Mouse (Mus musculus) ES-E14 (cell line): ENCODE data around the gene Naa38. TPM values are rescaled to one million over a fixed set of nuclear protein-coding genes. Genes with fewer than 3 reads are reported as not detected.
"Not testable (repeated sequence)": the region's sequence is repeated elsewhere in the genome, so short reads cannot be mapped to it uniquely, and the experiment has no call there.

Source experiments
- DNase-seq: peaks from one replicate; pipeline ENCODE4 v3.0.0-alpha.2; 2013; ENCODE audit warnings: low read depth, low spot score
- H3K27ac ChIP-seq: 2 replicates; pipeline ENCODE4 v1.5.1; 2012; ENCODE audit warnings: low read depth, mild to moderate bottlenecking, low read length, moderate library complexity, mixed read lengths; ENCODE audit not compliant: poor library complexity, insufficient read depth, severe bottlenecking
- H3K36me3 ChIP-seq: 2 replicates; pipeline ENCODE4 v1.6.1; 2012; ENCODE audit warnings: mild to moderate bottlenecking, low read length, moderate library complexity, mixed read lengths; ENCODE audit not compliant: control insufficient read depth, poor library complexity, insufficient read depth, severe bottlenecking
- H3K4me1 ChIP-seq, 2 experiments: fragments of 150-350 bp in 1 of 2; sonication (generic) in 1 of 2; 2 replicates each; pipeline ENCODE4 v1.6.1; 2012; ENCODE audit warnings: low read length in 2 of 2, mild to moderate bottlenecking in 1 of 2, mixed read lengths in 1 of 2; ENCODE audit not compliant: control insufficient read depth in 2 of 2, insufficient read depth in 2 of 2, poor library complexity in 1 of 2
- H3K4me3 ChIP-seq, 2 experiments: fragments of 150-350 bp in 1 of 2; sonication (generic) in 1 of 2; 2 replicates each; pipeline ENCODE4 v1.5.1; 2012; ENCODE audit warnings: low read length in 2 of 2, low read depth in 1 of 2, mild to moderate bottlenecking in 1 of 2, mixed read lengths in 1 of 2; ENCODE audit not compliant: insufficient read depth in 1 of 2, poor library complexity in 1 of 2, severe bottlenecking in 1 of 2
- H3K9ac ChIP-seq: 2 replicates; pipeline ENCODE4 v1.6.1; 2012; ENCODE audit warnings: low read depth, mild to moderate bottlenecking, low read length, mixed read lengths; ENCODE audit not compliant: poor library complexity, insufficient read depth, severe bottlenecking
- H3K9me3 ChIP-seq: fragments of 150-350 bp; sonication (generic); 2 replicates; pipeline ENCODE4 v1.6.1; 2012; ENCODE audit warnings: low read depth, mild to moderate bottlenecking, low read length; ENCODE audit not compliant: control insufficient read depth, insufficient read depth
- CHD2 ChIP-seq: IDR thresholded peaks from 2 replicates; pipeline ENCODE4 v1.6.1; 2014; ENCODE audit warnings: mild to moderate bottlenecking, low read depth, low read length, inconsistent platforms
- HCFC1 ChIP-seq: IDR thresholded peaks from 2 replicates; pipeline ENCODE4 v1.6.1; 2012; ENCODE audit warnings: low read length, inconsistent platforms, borderline replicate concordance; ENCODE audit not compliant: insufficient read depth
- MAFK ChIP-seq: IDR thresholded peaks from 2 replicates; pipeline ENCODE4 v1.6.1; 2014; ENCODE audit warnings: mild to moderate bottlenecking, low read depth, low read length, inconsistent platforms; ENCODE audit not compliant: insufficient read depth
- ZC3H11A ChIP-seq: IDR thresholded peaks from 2 replicates; pipeline ENCODE4 v1.6.1; 2012; ENCODE audit warnings: low read depth, mild to moderate bottlenecking, inconsistent platforms, low read length, borderline replicate concordance
- ZNF384 ChIP-seq: IDR thresholded peaks from 2 replicates; pipeline ENCODE4 v1.6.1; 2012; ENCODE audit warnings: low read depth, low read length, inconsistent platforms
- in situ Hi-C, 2 experiments: fragments of 600-800 bp; cut with MboI; formaldehyde crosslinking; loops; one replicate each; pipeline ENCODE4 v1.15.1; 2025; ENCODE audit warnings: low sequenced_read_pairs in 2 of 2, inconsistent platforms in 1 of 2; ENCODE audit not compliant: unreplicated experiment in 2 of 2
- total RNA-seq: library from RNA; depleted of rRNA; stranded (reverse); fragments of 300-350 nt; gene quantifications from 2 replicates; pipeline ENCODE4 v1.2.3, GENCODE M21; 2012; rRNA removed

Naa38 gene
- 191 and 202 TPM in 2 replicates for total RNA-seq

DNA sequence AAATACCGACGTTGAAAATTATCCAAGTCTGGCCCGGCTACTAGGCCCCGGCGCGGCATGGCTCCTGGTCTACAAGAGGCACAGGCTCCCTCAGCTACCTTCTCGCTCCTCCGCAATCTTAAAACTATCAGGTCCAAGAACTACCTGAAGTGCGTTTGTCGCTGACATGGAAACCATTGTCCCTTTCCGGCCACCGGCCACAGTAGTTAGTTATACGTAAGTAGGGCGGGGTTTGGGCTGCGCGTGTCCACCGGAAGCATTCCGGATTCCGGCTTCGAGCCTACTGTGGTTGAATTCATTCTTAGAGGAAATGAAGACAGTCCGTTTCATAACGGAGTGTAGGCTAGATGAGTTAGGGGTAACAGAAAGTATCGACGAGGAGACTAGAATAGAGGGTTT lies at the start of gene Naa38, which contains the start of gene Cyb5d1:
Gene Naa38 (plus strand): TSS at position 253 of the 399 bp plus-strand sequence.
Gene Cyb5d1 (minus strand): TSS at position 397 of the 399 bp plus-strand sequence.
- DNase-seq, H3K9me3 ChIP-seq, H3K4me1 ChIP-seq, in situ Hi-C loops, H3K36me3 ChIP-seq: not testable (repeated sequence)
- Histone ChIP-seq H3K4me3 (peak within 1 kb of the TSS; percentile 80 to 91), H3K9ac (peak within 1 kb of the TSS; percentile 97), H3K27ac (peak within 1 kb of the TSS; percentile 89)

DNA sequence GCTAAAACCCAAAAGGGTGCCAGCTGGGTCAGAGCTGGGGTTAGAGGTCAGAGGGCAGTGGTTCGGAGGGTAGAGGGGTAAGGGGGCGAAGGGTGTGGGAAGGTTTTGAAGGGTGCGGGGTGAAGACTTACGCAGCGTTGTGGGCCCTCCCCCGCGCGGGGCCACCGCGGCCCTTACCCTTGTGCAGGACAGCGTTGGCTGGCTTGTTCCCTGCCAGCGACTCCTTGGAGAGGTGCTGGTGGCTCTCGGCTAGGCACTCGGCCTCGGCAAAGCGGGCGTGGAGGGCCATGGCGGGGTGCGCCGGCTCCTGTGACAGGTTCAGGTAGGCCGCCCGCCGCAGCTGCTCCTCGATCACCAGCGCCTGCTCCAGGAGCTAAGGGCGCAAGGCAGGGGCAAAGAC lies 48.8 kb upstream of the Naa38 start:
- Histone ChIP-seq H3K9ac (peak overlapping the region; percentile 24; the same call in 1 of the 2 replicates), H3K9me3 (no peaks in the 10 kb centered on the region), H3K36me3 (no peaks in the 10 kb centered on the region), H3K4me3 (peak overlapping the region; percentile 35 to 58; a peak in 3 of 4 replicates), H3K27ac (no peak overlapping the region), H3K4me1 (no peaks in the 10 kb centered on the region)
- TF ChIP-seq ZC3H11A, result no peak
- no peak for DNase-seq
- in situ Hi-C loops, result no loop called here

DNA sequence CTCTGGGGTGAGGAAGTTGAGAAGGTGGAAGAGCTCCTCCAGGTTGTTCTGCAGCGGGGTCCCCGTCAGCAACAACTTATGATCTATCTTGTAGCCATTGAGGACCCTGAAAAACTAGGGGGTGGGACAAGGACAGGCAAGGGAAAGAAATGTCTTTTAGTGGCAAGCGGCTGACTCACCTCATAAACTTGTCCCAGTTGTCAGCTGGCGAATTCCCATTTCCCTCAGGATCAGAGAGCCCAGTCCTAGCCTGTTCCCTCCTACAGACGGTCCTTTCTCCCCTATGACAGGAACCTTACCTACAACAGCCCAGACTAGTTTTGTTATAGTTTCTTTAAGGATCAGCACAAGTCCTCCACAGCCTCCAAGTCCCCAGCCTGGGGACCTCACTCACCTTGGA lies 38.7 kb upstream of the Naa38 start:
- no peak overlapping the region for H3K9ac ChIP-seq
- no peaks in the 10 kb centered on the region for H3K9me3 ChIP-seq
- H3K4me3 ChIP-seq, result no peak overlapping the region
- no peaks in the 10 kb centered on the region; the same call in 1 of the 2 replicates for H3K36me3 ChIP-seq
- no peak for DNase-seq
- peaks cover 0 to 9% of the 10 kb centered on the region in 2 experiments; a peak in 1 of 4 replicates for H3K4me1 ChIP-seq
- H3K27ac ChIP-seq, result no peak overlapping the region
- in situ Hi-C loops, result no loop called here
- TF ChIP-seq HCFC1 (no peak), ZC3H11A (no peak), CHD2 (no peak), MAFK (no peak), ZNF384 (no peak)

GRCm38 (mm10) chr11:69357690-69358089 lies 37.6 kb upstream of the Naa38 start:
- Histone ChIP-seq H3K36me3 (no peaks in the 10 kb centered on the region; the same call in 1 of the 2 replicates), H3K9me3 (no peaks in the 10 kb centered on the region), H3K9ac (no peak overlapping the region), H3K4me1 (peaks cover 0 to 9% of the 10 kb centered on the region in 2 experiments; a peak in 1 of 4 replicates), H3K4me3 (no peak overlapping the region), H3K27ac (no peak overlapping the region)
- DNase-seq, result no peak
- in situ Hi-C loops, result no loop called here
- TF ChIP-seq CHD2, result no peak
- no peak for TF ChIP-seq ZC3H11A
- TF ChIP-seq ZNF384, result no peak
- no peak for TF ChIP-seq MAFK
- TF ChIP-seq HCFC1, result no peak

DNA sequence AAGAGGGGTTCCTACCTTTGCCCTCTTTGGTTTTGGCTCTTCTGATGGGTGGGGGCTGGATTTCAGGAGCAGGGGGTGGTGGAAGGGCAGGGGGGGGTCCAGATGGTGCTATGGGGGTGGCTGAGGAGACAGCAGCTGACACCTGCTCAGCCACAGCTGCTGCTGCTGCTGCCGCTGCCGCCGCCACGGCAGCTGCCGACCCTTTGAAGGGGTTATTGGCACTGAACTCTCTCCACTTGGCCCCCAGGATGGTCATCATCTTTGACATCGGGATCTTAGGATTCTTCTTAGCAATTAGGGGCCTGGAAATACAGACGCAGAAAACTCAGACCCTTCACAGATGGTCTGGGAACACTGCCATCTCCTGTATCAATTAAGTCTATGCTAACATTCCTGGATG lies 33.3 kb upstream of the Naa38 start:
- in situ Hi-C loops, result no loop called here
- TF ChIP-seq MAFK, result no peak
- TF ChIP-seq ZNF384, result no peak
- no peak for TF ChIP-seq CHD2
- no peak for TF ChIP-seq ZC3H11A
- TF ChIP-seq HCFC1, result no peak
- H3K9me3 ChIP-seq, result no peaks in the 10 kb centered on the region
- H3K9ac ChIP-seq, result no peak overlapping the region
- H3K4me3 ChIP-seq, result no peak overlapping the region
- peaks cover 0 to 13% of the 10 kb centered on the region in 2 experiments; a peak in 2 of 4 replicates for H3K4me1 ChIP-seq
- DNase-seq, result no peak
- no peaks in the 10 kb centered on the region; the same call in 1 of the 2 replicates for H3K36me3 ChIP-seq
- no peak overlapping the region for H3K27ac ChIP-seq
